Mouse (Mus musculus) bone marrow macrophage, adult 2 months (primary cell): ENCODE measurements at regions not wholly inside any gene's neighbourhood (a gene's known extent, or its start where the extent isn't known, plus 50 kb on each side); places are given as distances from the start of the nearest gene placed in this dataset.

Source experiments
- CTCF ChIP-seq: IDR thresholded peaks from 2 replicates; pipeline ENCODE4 v1.5.1; 2012; ENCODE audit warnings: low read depth, mild to moderate bottlenecking, low read length, moderate library complexity
- POLR2A ChIP-seq: IDR thresholded peaks from 2 replicates; pipeline ENCODE4 v1.6.1; 2012; ENCODE audit warnings: mild to moderate bottlenecking, low read depth, low read length, borderline replicate concordance

DNA sequence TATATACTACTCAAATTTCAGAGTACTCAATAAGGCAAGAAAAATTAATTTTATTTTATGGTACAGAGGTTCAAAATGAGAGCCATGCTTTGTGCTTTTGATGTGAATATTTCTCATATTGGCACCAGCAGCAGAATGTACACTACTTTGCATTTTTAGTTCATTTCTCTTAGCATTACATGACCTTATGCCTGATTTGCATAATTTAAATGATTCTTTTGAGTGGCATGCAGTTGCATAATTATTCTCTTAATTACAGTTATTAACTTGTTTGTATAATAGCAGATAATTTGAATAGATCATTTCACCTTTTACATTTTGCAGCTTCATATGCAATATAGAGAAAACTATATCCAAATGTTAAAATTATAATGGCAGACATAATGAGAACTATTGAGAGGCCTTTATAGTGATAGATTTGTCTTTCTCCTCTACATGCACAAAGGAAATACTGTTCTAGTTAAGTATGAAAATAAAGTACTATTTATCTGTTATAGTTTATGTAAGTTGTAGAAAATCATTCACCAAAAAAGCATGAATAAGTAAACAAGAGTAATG, 374.6 kb downstream of the Tmem161b start:
- TF ChIP-seq CTCF (no peak), POLR2A (no peak)
